Mouse (Mus musculus) intestine, embryonic 16.5 days (tissue): ENCODE results near the gene Zer1. TPM values are rescaled to one million over a fixed set of nuclear protein-coding genes. Genes with fewer than 3 reads are reported as not detected.

ENCODE experiments used
- ATAC-seq: fragments of 200-750 bp; cut with Nextera tagmentation; 2 replicates; pipeline ENCODE4 v1.8.0; 2017; ENCODE audit warnings: moderate TSS enrichment, moderate library complexity
- H3K27ac ChIP-seq: fragments of 300-500 bp; sonication (generic); 2 replicates; pipeline ENCODE4 v1.5.1; 2014; ENCODE audit warnings: mild to moderate bottlenecking, low read length
- H3K27me3 ChIP-seq: fragments of 300-500 bp; sonication (generic); replicated peaks from 2 replicates; pipeline ENCODE4 v1.6.1; 2014; ENCODE audit warnings: low read length, control low read depth, mixed read lengths; ENCODE audit not compliant: control insufficient read depth, insufficient read depth
- H3K36me3 ChIP-seq: fragments of 300-500 bp; sonication (generic); 2 replicates; pipeline ENCODE4 v1.6.1; 2014; ENCODE audit warnings: low read length, control low read depth; ENCODE audit not compliant: control insufficient read depth, insufficient read depth
- H3K4me1 ChIP-seq: fragments of 300-500 bp; sonication (generic); 2 replicates; pipeline ENCODE4 v1.6.1; 2014; ENCODE audit warnings: low read length, control low read depth, mixed read lengths; ENCODE audit not compliant: control insufficient read depth, insufficient read depth
- H3K4me2 ChIP-seq: fragments of 300-500 bp; sonication (generic); 2 replicates; pipeline ENCODE4 v1.6.1; 2014; ENCODE audit warnings: low read depth, low read length, control low read depth
- H3K4me3 ChIP-seq: fragments of 300-500 bp; sonication (generic); 2 replicates; pipeline ENCODE4 v1.5.1; 2014; ENCODE audit warnings: mild to moderate bottlenecking, low read length
- H3K9ac ChIP-seq: fragments of 300-500 bp; sonication (generic); 2 replicates; pipeline ENCODE4 v1.6.1; 2014; ENCODE audit warnings: low read depth, low read length
- H3K9me3 ChIP-seq: fragments of 300-500 bp; sonication (generic); 2 replicates; pipeline ENCODE4 v1.6.1; 2016; ENCODE audit warnings: low read length, control low read depth; ENCODE audit not compliant: control insufficient read depth
- WGBS: fragments of 180-500 bp; shearing (Covaris S2); extraction: QIAGEN DNeasy Blood & Tissue Kit; methylation state at CpG from one replicate; pipeline ENCODE4 v1.1.7; 2014; 5-methylcytosine and 5-hydroxymethylcytosine counted together
- polyA plus RNA-seq: library from polyadenylated mRNA; unstranded; fragments of >200 nt; fragmentation: Nextera tagmentation; extraction: Ambion mirVana; gene quantifications from 2 replicates; pipeline ENCODE4 v1.2.1, GENCODE M21; 2015

Zer1 gene
- polyA plus RNA-seq, 1 experiment from 2014 or later = 3.3 TPM

GRCm38 (mm10) chr2:30087310-30087709, 37.1 kb downstream of the Zer1 start:
- no peaks in the 10 kb centered on the region for H3K27me3 ChIP-seq
- WGBS = 95% methylated on average over 4 of the region's 4 CpGs
- ATAC-seq = no peak

GRCm38 (mm10) chr2:30084632-30085031, 39.8 kb downstream of the Zer1 start:
- Histone ChIP-seq H3K9ac (peak overlapping the region; percentile 54; the same call in 1 of the 2 replicates), H3K4me3 (peak overlapping the region; percentile 26), H3K4me1 (0 out of 2 replicates have a peak, but pooled peaks cover 7% of the 10 kb centered on the region), H3K27ac (no peak overlapping the region), H3K27me3 (no peaks in the 10 kb centered on the region), H3K4me2 (peak overlapping the region; percentile 44), H3K9me3 (no peaks in the 10 kb centered on the region), H3K36me3 (no peaks in the 10 kb centered on the region)
- WGBS = 33% methylated on average over 12 of the region's 12 CpGs
- ATAC-seq = 0 out of 2 replicates have a peak, but pooled peaks have one; percentile 43

More at GRCm38 (mm10) chr2:30087310-30087709, 37.1 kb downstream of the Zer1 start:
- Histone ChIP-seq H3K4me1 (0 out of 2 replicates have a peak, but pooled peaks cover 7% of the 10 kb centered on the region), H3K9ac (no peak overlapping the region), H3K27ac (no peak overlapping the region), H3K4me2 (no peak overlapping the region), H3K9me3 (no peaks in the 10 kb centered on the region), H3K36me3 (no peaks in the 10 kb centered on the region), H3K4me3 (no peak overlapping the region)

- Histone ChIP-seq H3K4me2 (peak overlapping the region; percentile 44; the same call in 1 of the 2 replicates), H3K9ac (peak overlapping the region; percentile 54; the same call in 1 of the 2 replicates), H3K4me3 (no peak overlapping the region; the same call in 1 of the 2 replicates), H3K27me3 (no peaks in the 10 kb centered on the region), H3K4me1 (0 out of 2 replicates have a peak, but pooled peaks cover 7% of the 10 kb centered on the region), H3K27ac (no peak overlapping the region), H3K36me3 (no peaks in the 10 kb centered on the region), H3K9me3 (no peaks in the 10 kb centered on the region)
- ATAC-seq = no peak
- 49% methylated on average over 5 of the region's 5 CpGs for WGBS
Observed at GRCm38 (mm10) chr2:30084113-30084512, 40.3 kb downstream of the Zer1 start.

GRCm38 (mm10) chr2:30080181-30080800, 44.1 kb downstream of the Zer1 start:
- 90% methylated on average over 15 of the region's 15 CpGs for WGBS
- Histone ChIP-seq H3K4me3 (no peak overlapping the region), H3K27me3 (no peaks in the 10 kb centered on the region), H3K4me2 (no peak overlapping the region), H3K9me3 (no peaks in the 10 kb centered on the region), H3K4me1 (peaks cover 9% of the 10 kb centered on the region), H3K27ac (no peak overlapping the region), H3K36me3 (no peaks in the 10 kb centered on the region), H3K9ac (no peak overlapping the region)
- no peak for ATAC-seq

GRCm38 (mm10) chr2:30078760-30079159, 45.6 kb downstream of the Zer1 start:
- H3K4me1 ChIP-seq = peaks cover 6% of the 10 kb centered on the region
- WGBS = 65% methylated on average over 4 of the region's 4 CpGs
- H3K4me3 ChIP-seq = peak overlapping the region; percentile 70; the same call in 1 of the 2 replicates
- no peak for ATAC-seq
- H3K36me3 ChIP-seq = no peaks in the 10 kb centered on the region; the same call in 1 of the 2 replicates
- peak overlapping the region; percentile 79 for H3K9ac ChIP-seq
- H3K4me2 ChIP-seq = peak overlapping the region; percentile 91
- H3K9me3 ChIP-seq = no peaks in the 10 kb centered on the region
- no peaks in the 10 kb centered on the region for H3K27me3 ChIP-seq
- peak overlapping the region; percentile 84 for H3K27ac ChIP-seq

GRCm38 (mm10) chr2:30078349-30078712, 46.1 kb downstream of the Zer1 start:
- peaks cover 6% of the 10 kb centered on the region for H3K4me1 ChIP-seq
- WGBS = 8% methylated on average over 10 of the region's 10 CpGs
- H3K9ac ChIP-seq = peak overlapping the region; percentile 79
- peak overlapping the region; percentile 84 for H3K27ac ChIP-seq
- peak overlapping the region; percentile 91 for H3K4me2 ChIP-seq
- peak; percentile 28 for ATAC-seq
- H3K36me3 ChIP-seq = peaks cover 3% of the 10 kb centered on the region; the same call in 1 of the 2 replicates
- H3K4me3 ChIP-seq = peak overlapping the region; percentile 70
- no peaks in the 10 kb centered on the region for H3K27me3 ChIP-seq
- no peaks in the 10 kb centered on the region for H3K9me3 ChIP-seq

- peak within 1 kb of the TSS; percentile 91 for H3K4me2 ChIP-seq
- WGBS = under 1% methylated on average over 53 of the region's 53 CpGs
Observed at GRCm38 (mm10) chr2:30077502-30078348, 46.7 kb downstream of the Zer1 start, which contains the start of gene Pkn3. Pkn3 (plus strand) TSS chr2:30077684.

GRCm38 (mm10) chr2:30076959-30077358, 47.4 kb downstream of the Zer1 start:
- WGBS = 60% methylated on average over 6 of the region's 6 CpGs
- H3K9ac ChIP-seq = peak overlapping the region; percentile 79; the same call in 1 of the 2 replicates

More at GRCm38 (mm10) chr2:30077502-30078348, 46.7 kb downstream of the Zer1 start, which contains the start of gene Pkn3:
- ATAC-seq = peak; percentile 83
- peak within 1 kb of the TSS; percentile 79 for H3K9ac ChIP-seq
- H3K36me3 ChIP-seq = peaks cover 4% of the 10 kb centered on the region; the same call in 1 of the 2 replicates
- H3K27me3 ChIP-seq = no peaks in the 10 kb centered on the region
- peaks cover 6% of the 10 kb centered on the region for H3K4me1 ChIP-seq
- no peaks in the 10 kb centered on the region for H3K9me3 ChIP-seq
- H3K27ac ChIP-seq = peak within 1 kb of the TSS; percentile 84
- H3K4me3 ChIP-seq = peak within 1 kb of the TSS; percentile 70

GRCm38 (mm10) chr2:30076439-30076838, 47.9 kb downstream of the Zer1 start:
- peaks cover 4% of the 10 kb centered on the region; the same call in 1 of the 2 replicates for H3K36me3 ChIP-seq
- no peak overlapping the region for H3K4me3 ChIP-seq
- WGBS = 92% methylated on average over 9 of the region's 9 CpGs
- H3K27ac ChIP-seq = no peak overlapping the region
- H3K9ac ChIP-seq = no peak overlapping the region
- ATAC-seq = no peak
- no peaks in the 10 kb centered on the region for H3K9me3 ChIP-seq
- H3K4me2 ChIP-seq = no peak overlapping the region
- peaks cover 6% of the 10 kb centered on the region for H3K4me1 ChIP-seq
- H3K27me3 ChIP-seq = no peaks in the 10 kb centered on the region

More at GRCm38 (mm10) chr2:30076959-30077358, 47.4 kb downstream of the Zer1 start:
- no peaks in the 10 kb centered on the region for H3K9me3 ChIP-seq
- peaks cover 6% of the 10 kb centered on the region for H3K4me1 ChIP-seq
- peak; percentile 34 for ATAC-seq
- peak overlapping the region; percentile 91 for H3K4me2 ChIP-seq
- H3K4me3 ChIP-seq = no peak overlapping the region
- H3K36me3 ChIP-seq = peaks cover 4% of the 10 kb centered on the region; the same call in 1 of the 2 replicates
- no peaks in the 10 kb centered on the region for H3K27me3 ChIP-seq
- H3K27ac ChIP-seq = no peak overlapping the region
